Mouse (Mus musculus) spleen, adult 18-20 months (tissue): ENCODE results near the gene Fam166b.

ENCODE experiments used
- DNase-seq, 2 experiments: peaks; one replicate each; pipeline ENCODE4 v3.0.0; 2022; ENCODE audit warnings: mixed read lengths in 2 of 2

Fam166b gene

DNA sequence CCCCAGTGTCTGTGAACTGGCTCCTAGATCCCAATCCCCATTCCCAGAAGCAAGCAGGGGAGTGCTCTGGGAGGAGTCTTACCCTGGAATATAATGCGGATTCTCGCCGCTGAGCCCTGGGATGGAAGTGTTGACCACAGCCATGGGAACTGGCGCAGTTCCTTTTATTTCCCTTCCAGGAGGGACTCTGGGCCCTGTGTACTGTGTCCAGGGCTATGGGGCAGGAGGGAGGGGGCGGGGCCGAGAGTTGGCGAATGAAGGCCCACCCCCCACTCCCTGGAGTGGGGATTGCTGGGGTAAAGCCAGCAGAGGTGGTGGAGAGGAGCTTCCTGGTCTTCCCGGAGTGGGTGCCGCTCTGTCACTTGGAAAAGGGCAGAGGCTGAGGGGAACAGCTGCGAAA is at the start of gene Fam166b:
TSS of gene Fam166b (minus strand) at position 189 of the 400 bp plus-strand sequence.
- no peak for DNase-seq

DNA sequence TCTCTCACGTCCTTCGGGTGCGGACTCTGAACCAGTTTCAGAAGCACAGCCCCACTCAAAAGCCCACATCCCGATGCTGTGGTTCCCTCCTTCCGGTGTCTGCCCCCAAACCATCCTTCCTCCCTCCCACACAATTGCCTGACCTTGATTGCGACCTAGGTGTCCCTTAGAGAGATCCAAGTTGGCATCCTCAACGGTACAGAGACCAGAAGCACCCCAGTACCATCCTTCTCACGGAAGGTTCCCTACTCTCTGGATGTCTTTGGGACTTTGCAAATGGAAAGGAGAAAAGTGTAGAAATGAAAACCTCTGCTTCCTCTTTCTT is 49.6 kb upstream of the Fam166b start:
- no peak for DNase-seq

- peak; percentile 84 to 85 for DNase-seq
Measured at GRCm38 (mm10) chr4:43477857-43478533, 49.1 kb upstream of the Fam166b start.

- peak; percentile 33 to 52 for DNase-seq
Measured at GRCm38 (mm10) chr4:43476604-43477003, 47.7 kb upstream of the Fam166b start.

GRCm38 (mm10) chr4:43473636-43474035 is 44.7 kb upstream of the Fam166b start:
- DNase-seq: no peak

GRCm38 (mm10) chr4:43470301-43470700 is 41.4 kb upstream of the Fam166b start:
- no peak for DNase-seq

DNA sequence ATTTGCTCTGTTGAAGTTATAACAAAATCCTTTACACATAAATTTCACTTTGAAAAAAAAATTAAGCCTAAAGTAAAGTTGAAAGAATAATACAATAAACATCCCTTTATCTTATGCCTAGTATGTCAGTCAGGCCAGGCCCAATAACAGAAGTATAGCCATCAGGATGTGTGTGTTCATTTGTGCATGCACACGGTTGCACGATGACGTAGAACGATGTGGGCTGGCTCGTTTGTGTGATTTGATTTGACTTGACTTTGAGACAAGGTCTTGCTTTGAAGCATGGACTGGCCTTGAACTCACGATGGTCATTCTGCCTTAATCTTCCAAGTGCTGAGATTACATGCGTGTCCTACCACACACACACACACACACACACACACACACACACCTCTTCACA is 37.9 kb upstream of the Fam166b start:
- DNase-seq: no peak

GRCm38 (mm10) chr4:43465935-43466334 is 37.0 kb upstream of the Fam166b start:
- DNase-seq: no peak

- DNase-seq: no peak
Measured at GRCm38 (mm10) chr4:43463102-43463501, 34.2 kb upstream of the Fam166b start.

GRCm38 (mm10) chr4:43457124-43457523 is 28.2 kb upstream of the Fam166b start:
- DNase-seq: peak; percentile 66 to 72

DNA sequence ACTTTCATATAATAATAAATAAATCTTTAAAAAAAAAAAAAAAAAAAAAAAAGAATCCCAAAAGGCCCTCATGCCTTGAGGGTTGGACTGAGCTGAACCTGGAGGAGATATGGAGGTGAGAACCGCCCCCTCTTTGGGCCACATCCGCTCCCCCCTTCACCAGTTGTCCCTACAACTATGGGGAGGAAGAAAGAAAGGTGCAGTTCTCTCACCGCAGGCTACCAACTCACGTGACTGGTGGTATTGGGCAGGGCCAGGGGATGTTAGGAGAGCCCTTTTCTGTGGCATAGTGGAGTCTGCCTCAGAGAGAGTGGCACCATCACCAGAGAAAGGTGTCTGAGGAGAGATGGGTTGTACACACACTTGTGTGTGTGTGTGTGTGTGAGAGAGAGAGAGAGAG is 27.5 kb upstream of the Fam166b start:
- DNase-seq: peak; percentile 56 to 74

- DNase-seq: peak; percentile 59 to 60
Measured at GRCm38 (mm10) chr4:43454041-43454836, 25.3 kb upstream of the Fam166b start, which contains the start of gene Cd72. Gene Cd72, minus strand, starts transcription at chr4:43454628.

GRCm38 (mm10) chr4:43453413-43453812 is 24.5 kb upstream of the Fam166b start:
- DNase-seq: no peak

- no peak for DNase-seq
Measured at GRCm38 (mm10) chr4:43452315-43452714, 23.4 kb upstream of the Fam166b start.

DNA sequence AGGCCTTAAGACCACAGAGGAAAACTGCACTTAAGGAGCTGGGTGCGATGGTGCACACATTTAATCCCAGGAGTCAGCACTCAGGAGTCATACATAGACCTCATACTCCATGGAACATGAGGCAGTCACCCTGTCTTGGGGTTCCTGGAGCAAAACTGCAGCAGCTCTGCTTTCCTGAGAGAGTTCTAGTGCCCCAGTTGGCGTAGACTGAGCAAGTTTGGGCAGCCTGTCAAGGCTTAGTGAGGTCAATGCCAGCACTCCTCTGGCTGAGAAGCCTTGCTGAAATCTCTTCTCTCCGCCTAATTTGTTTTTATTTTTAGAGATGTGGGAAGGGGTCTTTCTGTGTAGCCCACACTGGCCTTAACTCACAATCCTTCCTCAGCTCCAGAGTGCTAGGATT is 19.6 kb upstream of the Fam166b start:
- no peak for DNase-seq

- DNase-seq: no peak
Measured at GRCm38 (mm10) chr4:43447251-43447650, 18.3 kb upstream of the Fam166b start.

GRCm38 (mm10) chr4:43443511-43443910 is 14.6 kb upstream of the Fam166b start:
- peak; percentile 38 to 40 for DNase-seq

- DNase-seq: peak; percentile 75 to 79
Measured at GRCm38 (mm10) chr4:43442456-43443361, 13.8 kb upstream of the Fam166b start.

- DNase-seq: peak; percentile 97 to 98
Measured at GRCm38 (mm10) chr4:43442044-43442443, 13.1 kb upstream of the Fam166b start.

DNA sequence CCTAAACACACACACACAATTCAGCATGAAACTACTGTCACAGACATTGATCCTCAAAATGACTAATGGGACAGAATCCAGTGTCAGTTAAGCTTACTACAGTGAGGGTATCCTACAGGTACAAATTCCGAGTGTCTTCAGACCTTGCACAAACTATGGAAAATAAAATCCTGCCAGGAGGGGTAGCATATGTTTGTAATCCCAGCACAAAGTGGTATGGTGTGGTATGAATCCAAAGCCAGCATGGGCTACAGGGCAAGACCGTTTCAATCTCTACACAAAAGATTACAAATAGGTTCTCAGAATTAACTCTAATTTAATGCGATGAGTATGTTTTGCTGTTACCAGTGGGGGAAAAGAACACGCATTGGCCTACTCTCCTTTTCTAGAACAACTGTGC is 12.7 kb upstream of the Fam166b start, which contains the start of gene Tesk1:
TSS of gene Tesk1 (plus strand) at position 301 of the 400 bp plus-strand sequence.
- DNase-seq: no peak

- DNase-seq: no peak
Measured at GRCm38 (mm10) chr4:43432832-43433231, 3.9 kb upstream of the Fam166b start.

DNA sequence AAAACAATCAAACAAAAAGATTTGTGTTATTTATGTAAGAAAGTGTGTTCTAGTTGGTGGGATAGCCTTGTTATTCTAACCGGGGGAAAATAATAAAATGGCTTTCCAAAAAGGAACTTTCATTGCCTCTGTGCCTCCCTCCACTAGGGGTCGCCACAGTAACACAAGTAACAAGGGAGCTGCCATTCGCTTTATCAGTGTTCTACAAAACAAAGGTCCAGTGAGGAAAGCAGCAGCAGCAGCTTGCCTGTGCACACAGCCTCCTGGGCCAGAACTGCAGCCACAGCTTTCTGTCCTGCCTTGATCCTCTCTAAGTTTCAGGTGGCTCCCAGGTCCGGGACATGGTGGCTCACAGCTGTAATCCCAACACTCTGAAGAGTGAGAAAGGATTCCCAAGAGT is 2.8 kb upstream of the Fam166b start:
- DNase-seq: peak; percentile 57 to 78
